Mouse (Mus musculus): ENCODE measurements around the gene Akna. TPM values are rescaled to one million over a fixed set of nuclear protein-coding genes. Genes with fewer than 3 reads are reported as not detected.

Akna gene
- total RNA-seq (2023), result 100 to 1,000 TPM; 236 to 274 TPM

DNA sequence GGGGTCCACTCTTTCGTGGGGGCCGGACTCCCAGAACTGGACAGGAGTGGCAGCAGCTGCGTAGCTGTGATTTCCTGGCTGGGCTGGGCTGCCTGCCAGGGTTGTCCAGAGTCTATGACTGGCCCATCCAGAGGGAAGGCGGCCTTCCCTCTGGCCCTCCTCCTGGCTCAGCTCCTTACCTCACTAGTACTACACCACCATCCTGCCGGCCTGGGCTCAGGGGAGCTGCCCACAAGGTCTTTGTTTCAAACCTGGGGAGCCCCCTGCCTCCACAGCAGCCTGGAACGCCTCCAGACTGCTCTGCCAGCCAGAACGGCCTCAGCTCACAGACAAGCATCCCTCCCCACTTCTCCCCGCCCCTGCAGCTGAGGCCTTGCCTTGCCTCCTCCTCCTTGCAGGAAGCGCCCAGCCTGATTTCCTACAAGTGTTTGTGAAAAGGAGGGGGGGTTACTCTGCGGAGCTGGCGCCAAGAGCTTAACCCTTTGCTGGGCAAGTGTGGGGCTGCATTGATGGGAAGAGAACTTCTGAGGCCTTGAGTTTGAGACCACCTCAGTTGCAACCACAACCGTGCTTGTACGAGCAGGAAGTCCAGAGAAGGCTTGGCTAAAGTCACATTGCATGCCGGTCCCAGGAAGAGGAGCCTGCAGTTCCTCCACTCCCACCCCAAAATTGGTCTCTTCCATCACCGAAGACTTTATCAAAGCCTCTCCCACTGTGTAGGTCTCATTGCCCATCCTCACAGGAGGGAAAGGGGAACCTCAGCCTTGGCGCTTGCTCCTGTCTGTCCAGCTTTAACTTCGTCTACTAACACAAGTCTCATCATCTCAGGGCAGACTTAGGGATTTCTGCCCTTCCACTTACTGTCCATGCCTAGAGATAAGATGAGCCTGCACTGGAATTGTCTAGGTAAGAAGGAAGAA, at the start of gene Akna:
Akna (minus strand) TSS at position 315 of the 920 bp plus-strand sequence.

GRCm38 (mm10) chr4:63362150-63362549, 41.0 kb downstream of the Akna start, which contains the start of gene Orm2:
Gene Orm2 (plus strand): TSS chr4:63362449.

DNA sequence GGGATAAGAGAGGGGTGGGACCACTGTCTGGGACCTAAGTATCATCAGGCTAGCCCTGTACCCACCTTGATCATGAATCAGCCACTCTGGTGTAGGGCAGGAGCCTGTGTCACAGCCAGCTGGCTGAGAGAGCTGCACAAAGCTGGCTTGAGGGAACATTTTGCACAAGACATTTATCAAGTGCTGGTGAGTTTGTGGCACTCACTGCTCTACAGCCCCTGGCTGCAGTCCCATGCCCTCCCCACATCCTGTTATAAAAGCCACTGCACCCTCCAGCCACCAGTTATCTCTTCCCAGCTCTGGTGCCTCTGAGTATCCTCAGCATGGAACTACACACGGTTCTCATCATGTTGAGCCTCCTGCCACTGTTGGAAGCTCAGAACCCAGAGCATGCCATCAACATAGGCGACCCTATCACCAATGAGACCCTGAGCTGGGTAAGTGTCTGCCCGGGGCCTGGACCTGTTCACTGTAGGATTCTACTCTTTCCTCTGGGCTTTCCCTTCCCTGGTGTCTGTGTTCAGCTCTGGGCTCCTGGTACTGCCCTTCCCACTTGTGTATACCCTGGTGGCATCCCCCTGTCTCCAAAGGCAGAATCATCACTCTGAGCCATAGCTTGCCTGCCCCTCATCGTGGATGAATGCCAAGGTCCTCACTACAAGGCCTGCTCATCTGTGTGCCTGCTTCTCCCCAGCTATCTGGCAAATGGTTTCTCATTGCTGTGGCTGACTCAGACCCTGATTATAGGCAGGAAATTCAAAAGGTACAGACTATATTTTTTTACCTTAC, 47.1 kb downstream of the Akna start, which contains the start of gene Orm3:
Orm3 (plus strand) TSS at position 286 of the 789 bp plus-strand sequence.

DNA sequence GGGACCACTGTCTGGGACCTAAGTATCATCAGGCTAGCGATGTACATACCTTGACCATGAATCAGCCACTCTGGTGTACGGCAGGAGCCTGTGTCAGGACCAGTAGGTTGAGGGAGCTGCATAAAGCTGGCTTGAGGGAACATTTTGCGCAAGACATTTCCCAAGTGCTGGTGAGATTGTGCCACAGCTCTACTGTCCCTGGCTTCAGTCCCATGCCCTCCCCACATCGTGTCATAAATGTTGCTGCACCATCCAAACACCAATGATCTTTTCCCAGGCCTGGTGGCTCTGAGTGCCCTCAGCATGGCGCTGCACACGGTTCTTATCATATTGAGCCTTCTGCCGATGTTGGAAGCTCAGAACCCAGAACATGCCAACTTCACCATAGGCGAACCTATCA, 58.9 kb downstream of the Akna start, which contains the start of gene Orm1:
Orm1 (plus strand) TSS at position 266 of the 400 bp plus-strand sequence.

Other genes starting within 250 kb of the Akna start
- gene Ambp, start 248.6 kb downstream of the Akna start, total RNA-seq (2023), result not detected
- not detected for gene Kif12, start 231.2 kb downstream of the Akna start, total RNA-seq (2023)
- gene Col27a1, start 189.3 kb downstream of the Akna start, total RNA-seq (2023), result under 1 TPM; 0.39 to 0.51 TPM
- gene Orm1, start 58.8 kb downstream of the Akna start, total RNA-seq (2023), result 10 to 100 TPM; 39.2 to 49.8 TPM
- not detected for gene Orm3, start 47.2 kb downstream of the Akna start, total RNA-seq (2023)
- 1 to 10 TPM; 2.1 to 2.2 TPM for gene Orm2, start 40.9 kb downstream of the Akna start, total RNA-seq (2023)
- gene Whrn, start 92.6 kb upstream of the Akna start, total RNA-seq (2023), result 1 to 10 TPM; 1.4 to 1.5 TPM
- 100 to 1,000 TPM; 118 to 134 TPM for gene Atp6v1g1, start 141.4 kb upstream of the Akna start, total RNA-seq (2023)
- 10 to 100 TPM; 24.7 to 25.8 TPM for gene Tmem268, start 155.4 kb upstream of the Akna start, total RNA-seq (2023)
- gene Gm11213, start 201.9 kb upstream of the Akna start, total RNA-seq (2023), result not detected
- not detected for gene Tex48, start 219.1 kb upstream of the Akna start, total RNA-seq (2023)

Data from neutrophil, adult 83 days (primary cell).